Mouse (Mus musculus): ENCODE data around the gene Mucl1.
"Not testable (repeated sequence)": the region's sequence is repeated elsewhere in the genome, so short reads cannot be mapped to it uniquely, and the experiment has no call there.

Gene Mucl1

GRCm38 (mm10) chr15:103755369-103755768 is at the start of gene Mucl1:
Gene Mucl1 (minus strand): TSS chr15:103755469.
- no peak for DNase-seq

GRCm38 (mm10) chr15:103766836-103767235 is 11.6 kb upstream of the Mucl1 start:
- peak; percentile 1 for DNase-seq

GRCm38 (mm10) chr15:103716861-103717260 is 38.4 kb downstream of the Mucl1 start:
- DNase-seq = not testable (repeated sequence)
